Mouse (Mus musculus) CH12F3 (cell line): ENCODE results near the gene Lrig1.

ENCODE experiments used
- in situ Hi-C: fragments of 300-500 bp; cut with MboI; formaldehyde crosslinking; loops from 2 replicates; pipeline ENCODE4 v1.14.3; 2020; ENCODE audit warnings: low sequenced_read_pairs

Lrig1 gene

DNA sequence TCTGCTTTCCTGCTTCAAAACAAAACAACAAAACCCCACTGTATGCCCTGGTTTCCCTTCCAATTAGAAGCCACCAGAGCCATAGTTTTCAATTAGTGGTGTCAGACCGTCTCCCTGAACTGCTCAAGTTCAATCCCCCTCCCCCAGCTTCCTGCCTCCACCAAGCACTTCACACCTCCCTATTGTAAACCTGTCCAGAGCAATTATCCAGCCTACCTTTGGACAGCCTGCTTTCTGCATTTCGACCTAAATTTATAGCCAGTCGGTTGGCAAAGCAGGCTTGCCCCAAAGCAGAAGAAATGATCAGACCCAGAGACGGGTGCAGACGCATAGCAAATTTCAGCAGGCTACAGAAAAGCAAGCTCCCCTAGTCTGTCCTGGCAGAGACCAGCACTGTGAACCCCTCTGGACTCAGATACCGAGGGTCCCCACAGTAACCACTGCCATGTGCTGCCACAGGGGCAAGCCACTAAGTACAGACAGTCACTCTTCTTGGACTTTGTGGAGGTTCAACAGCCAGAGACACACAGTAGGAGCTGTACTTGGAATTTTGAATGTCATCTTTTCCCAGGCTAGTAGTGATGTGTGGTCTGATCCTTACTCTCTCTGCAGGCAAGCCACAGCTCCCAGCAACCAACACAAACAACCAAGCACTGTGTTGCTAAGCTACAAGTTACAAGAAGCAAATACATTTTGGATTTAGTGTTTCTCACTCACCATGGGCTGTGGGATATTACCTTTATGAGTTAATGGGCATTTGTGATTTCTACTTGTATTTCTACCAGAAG, 21.4 kb downstream of the Lrig1 start:
- in situ Hi-C loops: no loop called here

DNA sequence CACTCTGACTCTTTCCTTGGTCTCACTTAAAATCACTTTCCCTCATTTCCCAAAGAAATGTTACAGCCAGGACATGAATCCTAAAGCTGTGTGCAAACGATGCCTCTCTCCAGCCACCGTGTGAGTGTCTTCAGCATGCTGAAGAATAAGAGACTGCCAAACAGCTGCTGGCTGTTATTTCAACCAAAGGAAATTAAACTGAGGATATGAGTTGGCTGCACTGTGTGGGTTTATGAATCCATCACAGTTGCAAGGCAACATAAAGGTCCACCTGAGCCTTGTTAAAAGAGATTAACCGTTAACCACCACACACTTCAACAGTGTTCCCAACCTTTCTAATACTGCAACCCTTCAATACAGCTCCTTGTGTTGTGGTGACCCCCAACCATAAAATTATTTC, 22.5 kb downstream of the Lrig1 start:
- in situ Hi-C loops: no loop called here

DNA sequence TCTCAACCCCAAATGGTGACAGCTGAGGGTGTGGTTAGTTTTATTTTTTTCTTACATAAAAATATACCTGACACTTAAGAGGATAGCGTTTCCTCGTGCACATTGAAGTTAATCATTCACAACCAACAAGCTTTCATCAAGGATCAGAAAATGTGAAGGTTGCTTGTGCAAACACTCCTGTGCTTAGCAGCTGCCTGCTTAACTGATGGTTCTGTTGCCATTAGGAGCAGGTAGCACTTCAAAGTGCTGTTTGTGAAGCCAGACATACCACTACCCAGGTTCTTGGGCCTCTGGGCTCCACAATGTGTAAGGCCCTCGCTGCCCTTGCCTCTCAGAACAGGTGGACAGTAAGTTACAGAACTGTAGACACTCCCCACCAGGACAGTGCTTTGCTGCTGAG, 23.1 kb downstream of the Lrig1 start:
- in situ Hi-C loops: no loop called here

DNA sequence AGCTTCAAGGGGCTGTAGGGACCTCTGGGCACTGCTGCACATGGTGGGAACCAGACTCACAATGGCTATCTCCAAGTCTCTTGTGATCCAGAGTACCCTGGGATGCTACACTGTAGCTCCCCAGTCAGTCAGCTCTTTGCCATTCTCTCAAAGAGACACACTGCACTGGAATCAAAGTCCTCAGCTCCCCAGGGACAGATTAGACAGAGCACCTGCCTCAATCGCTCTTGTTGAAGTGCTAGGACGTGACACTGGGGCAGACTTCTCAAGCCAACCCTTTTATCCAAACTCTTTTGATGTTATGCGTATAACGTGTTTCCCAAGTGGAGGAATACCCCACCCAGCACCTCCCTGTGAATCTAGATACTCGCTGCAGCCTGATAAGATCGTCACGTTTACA, 23.7 kb downstream of the Lrig1 start:
- in situ Hi-C loops: no loop called here

DNA sequence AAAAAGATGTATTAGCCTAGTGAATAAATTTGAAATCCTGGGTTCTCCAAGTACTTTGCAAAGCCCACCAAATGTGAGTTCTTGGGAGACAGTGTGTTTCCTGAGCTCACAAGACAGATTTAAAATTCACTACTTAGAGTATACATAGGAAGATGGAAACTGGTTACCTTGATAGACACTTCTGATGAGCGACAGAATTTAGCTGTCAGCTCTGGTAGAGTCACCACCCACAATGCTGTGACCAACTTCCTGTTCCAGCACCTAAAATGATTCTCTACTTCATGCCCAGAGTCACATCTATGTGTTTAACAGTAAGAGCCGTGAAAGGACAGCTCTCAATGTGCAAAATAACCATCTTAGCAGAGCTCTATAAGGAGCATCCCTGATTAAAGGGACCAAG, 27.5 kb downstream of the Lrig1 start:
- in situ Hi-C loops: no loop called here

DNA sequence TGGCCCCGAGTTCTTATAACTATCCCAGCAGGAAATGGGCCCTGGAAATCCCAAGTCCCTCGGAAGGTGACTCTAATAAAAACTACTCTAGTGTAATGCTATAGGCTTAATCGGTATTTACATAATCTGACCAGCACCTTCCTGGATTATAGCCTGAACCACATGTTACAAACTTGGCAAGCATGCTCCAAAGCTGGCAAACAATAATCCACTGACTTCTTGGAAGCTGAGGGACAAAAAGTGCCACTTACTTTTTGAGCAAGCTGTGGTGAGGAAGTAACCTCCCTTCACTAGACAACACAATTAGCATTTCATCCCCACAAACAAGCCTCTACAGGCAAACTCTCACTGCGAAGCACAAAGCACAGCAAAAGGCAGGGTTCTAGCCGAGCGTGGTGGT, 30.6 kb downstream of the Lrig1 start:
- in situ Hi-C loops: no loop called here

DNA sequence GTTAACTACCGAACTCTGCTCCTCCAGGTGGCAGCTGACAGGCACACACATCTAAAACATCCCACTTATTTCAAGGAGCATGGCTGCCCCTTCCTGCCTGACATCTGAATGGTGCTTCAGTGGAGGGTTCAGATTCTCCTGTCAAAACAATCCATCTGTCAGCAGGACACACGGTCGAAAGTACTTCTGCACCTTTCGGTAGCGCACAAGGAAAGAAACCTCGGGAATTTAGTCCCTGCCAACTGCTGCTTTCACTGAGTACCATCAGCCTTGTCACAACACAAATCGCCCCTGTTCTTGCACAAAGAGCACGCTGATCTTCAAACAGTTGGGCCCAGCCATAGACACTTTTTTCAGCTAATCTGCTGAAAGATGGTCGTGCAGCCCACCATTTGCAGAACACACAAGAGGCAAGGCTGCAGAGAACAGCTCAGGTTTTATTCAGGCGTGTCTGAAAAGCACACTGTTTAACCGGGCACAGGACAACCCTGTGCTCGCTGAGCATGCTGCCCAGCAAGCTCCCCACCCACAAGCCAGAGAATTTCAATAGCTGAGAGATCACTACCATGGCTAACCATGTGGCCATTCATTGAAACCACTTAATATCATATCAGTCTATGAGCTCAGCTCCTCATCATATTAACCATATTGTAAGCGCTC, 31.6 kb downstream of the Lrig1 start:
- in situ Hi-C loops: no loop called here

DNA sequence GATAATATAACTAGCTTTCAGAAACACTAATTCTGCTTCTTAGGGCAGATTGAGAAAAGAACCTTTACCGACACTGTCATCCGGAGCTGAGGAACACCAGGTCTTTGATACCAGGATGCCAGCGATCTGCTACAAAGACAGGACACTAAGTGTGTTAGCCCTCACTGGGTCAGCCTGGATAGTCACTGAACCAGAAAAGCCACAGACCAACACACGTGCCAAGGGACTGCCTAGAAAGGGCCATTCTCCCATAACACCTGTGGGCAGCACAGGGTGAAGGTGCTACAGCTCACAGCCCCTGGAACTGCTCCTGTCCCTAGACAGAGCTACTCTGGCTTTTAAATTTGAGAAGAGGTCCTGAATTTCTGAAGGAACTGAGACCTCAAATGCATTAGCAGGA, 32.8 kb downstream of the Lrig1 start:
- in situ Hi-C loops: no loop called here

DNA sequence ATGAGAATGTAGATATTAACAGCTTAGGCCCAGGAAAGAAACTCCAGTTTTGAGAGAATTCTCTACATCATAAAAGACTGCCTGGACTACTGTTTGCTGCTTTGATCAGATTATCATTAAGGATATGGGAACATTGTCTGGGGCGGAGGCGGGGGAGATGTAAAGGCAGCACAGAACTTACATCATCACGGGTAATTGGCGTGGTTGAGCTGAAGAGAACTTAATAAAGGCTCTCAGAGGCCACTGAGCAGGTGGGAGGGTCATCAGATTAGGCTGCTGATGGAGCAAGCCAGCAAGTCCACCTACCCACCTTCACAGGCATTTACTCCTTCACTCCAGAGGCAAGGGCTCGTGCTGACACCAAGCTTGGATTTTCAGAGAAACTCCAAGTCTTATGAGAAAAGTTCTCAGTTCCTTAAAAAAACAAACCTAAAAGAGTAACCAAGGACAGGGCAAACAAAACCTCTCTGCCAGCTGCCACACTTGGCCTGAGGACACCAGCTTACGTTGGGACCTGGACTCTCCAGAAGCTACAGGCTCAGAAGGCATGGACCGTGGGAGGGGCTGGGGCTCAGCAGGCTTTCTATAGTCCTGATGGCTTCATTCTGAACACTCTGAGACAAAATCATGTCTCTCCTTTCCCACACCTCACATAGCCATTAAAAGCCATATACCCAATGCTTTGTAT, 33.4 kb downstream of the Lrig1 start:
- in situ Hi-C loops: no loop called here

DNA sequence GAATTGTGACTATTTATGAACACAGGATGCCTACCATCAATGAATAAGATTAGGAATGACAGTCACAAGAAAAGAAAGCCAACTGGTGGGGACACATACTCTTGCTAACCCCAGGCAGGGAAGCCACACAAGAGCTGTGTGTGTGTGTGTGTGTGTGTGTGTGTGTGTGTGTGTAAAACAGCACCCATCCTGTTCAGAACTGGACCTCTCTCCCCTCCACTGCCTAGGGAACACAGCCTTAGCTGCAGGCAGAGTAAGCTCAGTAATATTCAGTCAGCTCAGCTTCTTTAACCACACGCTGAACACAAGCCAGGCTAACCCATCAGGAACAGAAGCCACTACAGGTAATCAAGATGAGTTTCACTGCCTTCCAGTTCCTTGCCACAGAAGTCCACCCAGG, 34.3 kb downstream of the Lrig1 start:
- in situ Hi-C loops: no loop called here

DNA sequence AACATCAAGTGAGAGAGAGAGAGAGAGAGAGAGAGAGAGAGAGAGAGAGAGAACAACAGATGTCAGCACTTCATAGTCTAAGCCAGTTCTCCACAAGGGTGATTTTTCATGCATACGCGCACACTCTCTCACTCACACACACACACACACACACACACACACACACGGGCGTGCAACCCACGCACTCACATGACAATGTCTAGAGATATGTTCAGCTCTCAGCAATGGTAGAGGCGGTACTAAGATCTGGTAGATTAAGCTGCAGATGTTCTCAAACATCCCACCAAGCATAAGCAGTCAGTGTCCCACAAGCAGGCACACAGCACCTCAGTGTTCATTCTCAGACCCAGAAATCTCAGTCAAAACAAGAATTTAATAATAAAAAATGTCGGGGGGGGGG, 34.7 kb downstream of the Lrig1 start:
- in situ Hi-C loops: no loop called here

DNA sequence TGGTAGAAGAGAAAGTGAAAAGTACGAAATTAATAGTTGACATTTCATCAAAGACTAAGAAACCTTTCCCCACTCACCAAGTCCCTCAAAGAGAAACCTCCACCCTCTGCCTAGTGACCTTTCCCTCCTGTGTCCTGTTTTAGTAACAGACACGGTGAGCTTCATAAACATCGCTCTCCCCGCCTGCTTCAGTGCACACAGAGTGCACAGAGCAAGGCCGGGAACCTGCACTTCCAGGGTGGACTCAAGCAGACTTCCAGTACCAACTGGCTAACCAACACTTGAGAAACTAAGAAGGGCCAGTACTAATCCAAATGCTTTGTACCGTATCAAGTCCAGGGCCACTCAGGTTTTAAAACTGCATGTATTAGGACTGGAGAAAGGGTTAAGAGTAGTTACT, 36.0 kb downstream of the Lrig1 start:
- in situ Hi-C loops: no loop called here

DNA sequence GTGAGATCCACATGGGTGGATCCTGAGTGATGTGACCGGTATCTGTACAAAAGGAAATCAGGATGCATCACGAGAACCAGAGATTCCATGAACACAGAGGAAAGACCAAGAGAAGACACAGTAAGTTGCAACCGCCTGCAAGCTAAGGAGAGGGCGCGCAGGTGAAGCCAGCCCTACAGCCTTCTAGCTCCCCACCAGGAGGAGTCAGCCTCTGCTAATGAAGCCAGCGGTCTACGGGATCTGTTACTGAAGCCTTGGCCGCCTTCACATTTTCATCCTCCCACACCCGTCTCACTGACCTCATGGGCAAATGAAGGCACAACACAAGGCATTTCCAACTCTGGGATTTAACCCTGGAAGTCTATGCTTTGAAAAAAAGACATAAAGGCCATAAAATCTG, 38.0 kb downstream of the Lrig1 start:
- in situ Hi-C loops: no loop called here

DNA sequence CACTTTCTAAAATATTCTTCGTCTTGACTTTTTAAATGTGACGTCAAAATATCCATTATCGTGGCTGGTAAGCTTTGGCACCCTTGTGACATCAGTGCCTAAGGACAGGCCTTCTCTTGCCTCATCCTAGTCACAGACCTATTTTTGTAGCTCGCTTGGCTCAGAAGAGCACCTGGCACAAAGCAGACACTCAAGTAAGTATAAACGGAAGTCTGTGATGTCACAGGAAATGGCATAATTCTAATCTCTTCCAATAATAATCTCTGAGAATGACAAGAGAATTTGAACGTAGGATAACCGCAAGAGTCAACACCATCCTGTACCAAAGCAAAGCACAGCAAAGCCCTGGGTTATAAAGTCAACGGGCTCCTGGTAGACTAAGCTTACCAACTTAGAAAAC, 38.6 kb downstream of the Lrig1 start:
- in situ Hi-C loops: no loop called here

DNA sequence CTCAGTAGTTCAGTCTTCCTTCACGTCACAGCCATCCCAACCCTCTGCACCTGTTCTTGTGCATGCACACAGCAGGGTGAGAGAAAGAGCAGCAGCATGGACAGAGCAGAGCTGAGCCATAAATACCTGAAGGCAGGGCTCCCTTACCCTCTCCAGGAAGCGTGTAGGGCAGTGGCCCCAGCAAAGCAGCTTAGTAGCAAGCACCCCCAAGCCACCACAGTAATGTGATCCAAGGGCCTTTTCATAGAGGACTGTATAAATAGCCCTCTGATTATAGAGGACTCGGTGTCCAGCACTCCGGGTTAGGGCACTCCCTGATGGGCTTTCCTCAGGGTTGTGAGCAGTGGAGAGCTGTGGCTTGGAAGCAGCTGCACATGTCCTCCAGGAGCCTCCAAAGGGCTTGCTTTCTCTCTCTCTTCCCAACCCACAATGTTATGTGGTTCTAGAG, 40.0 kb downstream of the Lrig1 start:
- in situ Hi-C loops: no loop called here

DNA sequence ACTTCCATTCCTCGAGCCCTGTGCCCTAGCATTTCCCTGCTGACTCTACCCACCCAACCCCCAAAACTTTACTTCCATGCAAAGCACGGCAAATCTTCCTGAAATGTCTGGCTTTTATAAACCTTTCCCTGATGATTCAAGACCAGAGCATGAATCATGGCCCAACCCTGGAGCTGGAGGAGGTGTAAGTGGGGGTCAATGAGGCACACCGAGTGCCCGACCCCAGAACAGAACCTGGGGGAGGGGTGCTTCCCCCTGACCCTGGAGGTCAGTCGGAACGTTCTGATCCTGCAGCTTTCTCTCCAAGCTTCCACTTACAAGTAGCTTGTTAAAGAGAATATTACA, 41.9 kb downstream of the Lrig1 start:
- in situ Hi-C loops: no loop called here

DNA sequence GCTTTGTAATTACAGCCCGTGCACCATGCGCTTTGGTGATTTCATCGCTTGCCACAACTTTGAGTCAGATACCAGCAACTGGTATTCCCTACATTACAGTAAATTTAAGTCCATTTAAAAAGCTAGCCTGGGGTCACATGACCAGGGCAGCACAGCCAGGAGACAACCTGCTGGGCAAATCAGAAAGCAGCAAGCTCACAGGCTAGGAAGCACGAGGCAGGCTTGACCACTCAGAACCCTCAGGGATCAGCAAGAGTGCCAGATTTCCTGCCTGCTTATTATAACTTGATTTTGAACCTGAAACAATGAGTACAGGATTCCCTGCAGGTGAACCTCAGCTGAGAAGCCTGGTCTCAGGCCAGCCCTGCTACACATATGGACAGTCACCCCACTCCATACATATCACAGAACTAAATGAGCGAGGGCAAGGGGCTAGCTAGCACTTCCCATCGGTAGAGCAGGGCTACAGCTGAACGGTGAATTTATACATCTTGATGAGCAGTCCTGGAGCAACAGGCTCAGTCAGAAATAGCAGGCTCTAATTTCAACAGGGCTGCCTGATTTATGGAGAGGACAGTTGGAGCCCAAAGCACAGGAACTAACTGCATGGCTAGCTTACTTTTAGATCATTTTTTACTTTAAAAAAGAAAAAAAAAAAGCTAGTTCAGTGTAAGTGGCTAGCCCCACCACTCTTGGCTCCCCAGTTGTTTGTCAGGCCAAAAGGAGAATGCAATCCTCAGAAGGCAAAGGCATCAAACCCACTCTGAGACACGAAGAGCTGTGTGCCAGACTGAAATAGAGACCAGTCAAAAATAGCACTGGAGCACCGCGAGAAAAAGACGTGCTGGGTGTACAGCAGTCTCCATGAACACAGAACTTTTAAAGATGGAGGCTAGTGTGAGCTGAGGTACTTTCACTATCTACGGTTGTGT, 42.5 kb downstream of the Lrig1 start:
- in situ Hi-C loops: no loop called here

DNA sequence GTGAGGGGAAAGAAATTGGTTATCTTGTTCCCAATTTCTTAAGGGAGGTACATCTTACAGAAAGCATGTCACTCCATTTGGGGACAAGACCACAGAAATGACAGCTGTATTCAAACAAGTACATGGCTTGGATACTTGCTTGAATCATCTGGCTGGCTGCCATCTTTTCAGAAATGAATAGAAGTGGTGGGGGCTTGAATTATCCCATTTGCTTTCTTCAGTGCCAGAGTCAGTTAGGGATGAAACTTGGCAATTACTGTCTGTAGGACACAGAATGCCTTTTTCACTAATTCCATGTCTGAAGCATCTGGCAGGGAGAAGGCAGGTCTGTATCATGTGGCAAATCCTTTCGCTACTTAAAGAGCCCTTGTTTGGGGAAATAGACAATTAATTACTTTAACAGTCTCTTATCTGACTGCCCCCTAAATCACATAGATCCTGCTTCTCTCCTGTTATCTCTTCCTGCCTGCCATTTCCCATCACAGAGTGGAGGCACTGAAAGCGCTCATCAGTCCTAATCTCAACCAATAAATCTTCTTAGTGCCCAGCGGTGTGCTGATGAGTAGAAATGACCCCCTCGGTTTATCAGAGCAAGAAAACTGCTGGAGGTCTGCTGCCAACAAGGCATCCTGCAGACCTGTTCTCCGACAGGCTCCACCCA, 44.0 kb downstream of the Lrig1 start:
- in situ Hi-C loops: no loop called here

DNA sequence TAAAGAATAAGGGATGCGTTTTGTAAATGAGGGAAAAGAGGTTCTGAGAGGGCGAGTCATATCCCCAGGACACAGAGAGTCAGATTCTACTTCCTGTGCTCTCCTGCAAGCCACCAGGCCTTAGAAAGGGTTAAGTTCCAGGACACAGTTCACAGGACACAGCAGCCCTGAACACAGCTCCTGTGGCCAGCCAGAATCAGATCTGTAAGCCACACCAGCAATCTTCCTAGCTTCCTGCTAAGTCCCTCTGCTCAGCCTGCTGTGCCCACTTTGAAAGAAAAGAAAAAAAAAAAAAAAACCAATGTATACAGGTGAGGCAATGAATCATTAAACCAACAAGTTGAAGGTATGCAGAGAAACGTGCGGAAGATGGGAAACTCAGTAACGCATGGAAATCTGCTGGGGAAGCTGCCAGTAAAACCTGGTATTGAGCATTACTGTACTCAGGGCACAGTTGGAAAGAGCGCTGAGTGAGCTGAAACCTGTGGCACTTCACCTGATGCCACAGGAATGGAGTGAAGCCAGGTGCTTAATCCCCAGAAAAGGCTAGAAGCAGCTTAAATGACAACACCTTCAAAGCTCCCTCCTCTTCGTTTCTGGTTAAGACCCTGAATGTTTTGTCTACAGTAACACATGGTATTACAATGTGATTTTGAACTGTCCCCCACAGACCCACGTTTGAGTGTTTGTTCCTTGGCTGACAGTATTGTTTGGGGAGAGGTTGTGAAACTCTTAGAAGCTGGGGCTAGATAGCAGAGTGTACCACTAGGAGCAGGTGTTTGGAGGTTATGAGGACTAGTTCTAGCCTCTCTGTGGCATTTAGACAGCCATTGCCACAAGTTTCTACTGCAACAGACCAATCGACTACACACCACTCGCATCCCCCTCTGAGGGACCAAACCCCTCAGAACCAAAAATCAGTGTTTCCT, 46.3 kb downstream of the Lrig1 start:
- in situ Hi-C loops: no loop called here
